Mouse (Mus musculus): ENCODE measurements around the gene Bcl2l1.

DNA sequence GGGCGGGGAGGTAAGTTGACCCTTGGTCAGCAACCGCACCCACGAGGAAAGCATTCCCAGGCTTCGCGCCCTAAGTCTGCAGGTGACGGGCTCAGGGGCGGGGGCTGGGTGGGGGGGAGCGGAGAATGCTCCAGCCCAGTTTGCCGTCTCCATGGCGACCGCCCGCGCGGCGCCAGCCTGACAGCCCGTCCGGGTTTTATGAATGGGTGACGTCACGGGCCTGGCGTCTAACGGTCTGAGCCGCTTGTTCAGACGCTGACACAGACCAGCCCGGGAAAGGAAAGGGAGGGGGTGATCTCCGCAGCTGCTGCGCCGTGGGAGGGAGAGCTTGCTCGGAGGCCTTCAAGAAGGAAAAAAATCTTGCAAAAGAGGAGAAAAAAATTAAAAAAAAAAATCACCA is 96.5 kb downstream of the Bcl2l1 start:
- TF ChIP-seq TAL1 (IDR thresholded peaks at IDR 0.05; ENCODE audit: low read length) (no peak), GATA1 (IDR thresholded peaks at IDR 0.05; ENCODE audit: low read length) (no peak)

All from erythroblast, embryonic 14.5 days (primary cell).